In the genomic region with DNA sequence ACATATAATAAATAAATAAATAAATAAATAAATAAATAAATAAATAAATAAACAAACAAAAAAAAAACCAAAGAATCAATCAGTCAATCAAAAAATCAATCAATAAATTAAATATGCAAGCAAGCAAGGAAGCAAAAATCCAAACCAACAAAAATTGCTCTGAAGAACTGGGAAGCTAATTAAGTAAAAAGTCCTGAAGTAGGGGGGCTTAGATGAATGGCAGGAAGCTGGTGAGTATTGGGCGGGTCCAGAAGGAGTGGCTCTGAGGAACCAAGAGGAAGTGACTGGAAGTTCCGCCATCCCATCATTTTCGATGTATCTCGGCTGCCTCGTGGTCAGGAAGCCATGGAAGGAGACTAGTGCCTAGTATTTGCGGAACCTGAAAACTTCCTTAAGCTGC, we compare ENCODE assay signal across 13 mouse cellular contexts. TPM values are rescaled to one million over a fixed set of nuclear protein-coding genes. Genes with fewer than 3 reads are reported as not detected.
DNase-seq lines count a peak whose midpoint lies in the region; TF ChIP-seq lines count a peak whose summit lies in the region.
"Not testable (repeated sequence)": the region's sequence is repeated elsewhere in the genome, so short reads cannot be mapped to it uniquely, and the experiment has no call there.
"Had no signal": no experiment of that assay in that cellular context is flagged by ENCODE, and none has a peak within 500 bp of the region (broad histone marks: within the 10 kb centered on the region; RNA-seq: fewer than 3 reads in every experiment).

Gene Zfp600 (plus strand): TSS at position 301 of the 400 bp plus-strand sequence.

- peak within 1 kb of the TSS; percentile 49; the same call in 1 of the 2 replicates for H3K4me3 ChIP-seq in E14TG2a.4 (replicated peaks; ENCODE audit: low read length)
- not testable (repeated sequence) for H3K4me3 ChIP-seq in ES-Bruce4 (ENCODE audit: low read depth, low read length)
- H3K4me3 ChIP-seq in ES-E14 (ENCODE audit: insufficient read depth in 1 of 2, low read depth in 1 of 2, low read length in 2 of 2, poor library complexity in 1 of 2, severe bottlenecking in 1 of 2) = peak within 1 kb of the TSS; percentile 31 to 39

- in situ Hi-C loops in ES-E14 (cut with MboI; ENCODE audit: low sequenced_read_pairs in 2 of 2, unreplicated experiment in 2 of 2) = not testable (repeated sequence)

- TF ChIP-seq EP300 in ES-Bruce4 (IDR thresholded peaks at IDR 0.05; ENCODE audit: insufficient read depth, low read depth, low read length) = not testable (repeated sequence)

- not testable (repeated sequence) for TF ChIP-seq CTCF in E14TG2a.4 (conservative IDR thresholded peaks at IDR 0.05; ENCODE audit: low read length); ES-Bruce4 (IDR thresholded peaks at IDR 0.05; ENCODE audit: low read depth, low read length)

- TF ChIP-seq POLR2A in ES-Bruce4 (IDR thresholded peaks at IDR 0.05; ENCODE audit: insufficient read depth, low read length) = not testable (repeated sequence)

- H3K27me3 ChIP-seq in E14TG2a.4 (ENCODE audit: insufficient read depth, low read length); ES-Bruce4 (ENCODE audit: control insufficient read depth, insufficient read depth, low read length, poor library complexity, severe bottlenecking): not testable (repeated sequence)

- not testable (repeated sequence) for H3K27ac ChIP-seq in ES-Bruce4 (ENCODE audit: insufficient read depth, low read length); ES-E14 (ENCODE audit: insufficient read depth, low read depth, low read length, poor library complexity, severe bottlenecking)

- H3K4me1 ChIP-seq in E14TG2a.4 (replicated peaks; ENCODE audit: low read depth, low read length); ES-Bruce4 (ENCODE audit: control insufficient read depth, insufficient read depth, low read length); ES-E14 (ENCODE audit: control insufficient read depth in 2 of 2, insufficient read depth in 2 of 2, low read length in 2 of 2, poor library complexity in 1 of 2): not testable (repeated sequence)

- not testable (repeated sequence) for H3K9me3 ChIP-seq in E14TG2a.4 (ENCODE audit: low read length); ES-Bruce4 (replicated peaks; ENCODE audit: control insufficient read depth, insufficient read depth, low read length, poor library complexity, severe bottlenecking); ES-E14 (ENCODE audit: control insufficient read depth, insufficient read depth, low read depth, low read length)

- not testable (repeated sequence) for H3K9ac ChIP-seq in ES-Bruce4 (ENCODE audit: low read depth, poor library complexity, severe bottlenecking); ES-E14 (ENCODE audit: insufficient read depth, low read depth, low read length, poor library complexity, severe bottlenecking)

- not testable (repeated sequence) for H3K36me3 ChIP-seq in E14TG2a.4 (ENCODE audit: insufficient read depth, low read length); ES-Bruce4 (ENCODE audit: control insufficient read depth, insufficient read depth, low read length, poor library complexity, severe bottlenecking); ES-E14 (ENCODE audit: control insufficient read depth, insufficient read depth, low read length, poor library complexity, severe bottlenecking)

- not testable (repeated sequence) for DNase-seq in ES-E14 (ENCODE audit: low read depth, low spot score)

RNA-seq across cellular contexts. Expression of gene Zfp600, which starts in this region (rescaled TPM):
- polyA plus RNA-seq in ES-Bruce4 (2011; ENCODE audit: insufficient read depth, insufficient read length, low read depth, missing spikeins) = 23.9 and 28.7 TPM in 2 replicates
- 152 and 182 TPM in 2 replicates for total RNA-seq in ES-E14 (2012; rRNA removed)
- total RNA-seq: adrenal gland, adult 8-10 months; adrenal gland, postnatal 10 days; adrenal gland, postnatal 25 days; CH12.LX; MEL had no signal
- polyA plus RNA-seq: adrenal gland, adult 2 months; brain, embryonic 14.5 days; CD4-positive, CD25-positive, alpha-beta regulatory T cell, adult 4 months; cerebellum, adult 2 months; G1E had no signal
